Mouse (Mus musculus) heart, adult 2 months (tissue): ENCODE data around the gene Arhgap24. TPM values are rescaled to one million over a fixed set of nuclear protein-coding genes. Genes with fewer than 3 reads are reported as not detected.

Source experiments
- DNase-seq, 2 experiments: peaks; one replicate each; pipeline ENCODE4 v3.0.0; 2021
- H3K27ac ChIP-seq: fragments of 200-600 bp; 2 replicates; pipeline ENCODE4 v1.8.1; 2022
- H3K27me3 ChIP-seq: fragments of 200-500 bp; 2 replicates; pipeline ENCODE4 v1.6.1; 2012; ENCODE audit warnings: mild to moderate bottlenecking, low read length, inconsistent platforms, mixed read lengths; ENCODE audit not compliant: control insufficient read depth, insufficient read depth
- H3K36me3 ChIP-seq: fragments of 200-500 bp; 2 replicates; pipeline ENCODE4 v1.6.1; 2012; ENCODE audit warnings: low read length, inconsistent platforms; ENCODE audit not compliant: control insufficient read depth, insufficient read depth
- H3K4me1 ChIP-seq: fragments of 200-500 bp; 2 replicates; pipeline ENCODE4 v1.6.1; 2011; ENCODE audit warnings: low read length; ENCODE audit not compliant: control insufficient read depth, insufficient read depth
- H3K4me3 ChIP-seq: fragments of 200-600 bp; 2 replicates; pipeline ENCODE4 v1.8.1; 2022
- H3K79me2 ChIP-seq: fragments of 200-500 bp; replicated peaks from 2 replicates; pipeline ENCODE4 v1.6.1; 2012; ENCODE audit warnings: mild to moderate bottlenecking, inconsistent platforms, low read length, moderate library complexity, mixed read lengths; ENCODE audit not compliant: control insufficient read depth, insufficient read depth
- H3K9ac ChIP-seq: fragments of 200-500 bp; 2 replicates; pipeline ENCODE4 v1.6.1; 2012; ENCODE audit warnings: low read depth, mild to moderate bottlenecking, control low read depth, inconsistent platforms, low read length, mixed read lengths
- CTCF ChIP-seq: fragments of 200-600 bp; IDR thresholded peaks from 2 replicates; pipeline ENCODE4 v1.8.1; 2022; ENCODE audit warnings: antibody characterized with exemption, mild to moderate bottlenecking, moderate library complexity
- EP300 ChIP-seq: fragments of 200-500 bp; IDR thresholded peaks from 2 replicates; pipeline ENCODE4 v1.6.1; 2011; ENCODE audit warnings: low read depth, low read length, control low read depth; ENCODE audit not compliant: insufficient read depth
- POLR2A ChIP-seq: fragments of 200-500 bp; IDR thresholded peaks from 2 replicates; pipeline ENCODE4 v1.6.1; 2011; ENCODE audit warnings: mild to moderate bottlenecking, low read depth, low read length, control low read depth; ENCODE audit not compliant: insufficient read depth
- WGBS: fragments of 180-500 bp; shearing (Covaris S2); methylation state at CpG from one replicate; pipeline ENCODE4 v1.1.7; 2018; 5-methylcytosine and 5-hydroxymethylcytosine counted together
- intact Hi-C: fragments of 180-260 bp; cut with DNase I; formaldehyde crosslinking; loops from one replicate; pipeline ENCODE4 v1.15.1; 2025
- polyA plus RNA-seq: library from polyadenylated mRNA; depleted of rRNA; stranded (reverse); fragments of >200 nt; gene quantifications from 2 replicates; pipeline ENCODE4 v1.2.3, GENCODE M21; 2012
- total RNA-seq, 2 experiments: library from RNA; stranded (reverse); gene quantifications; 2 replicates each; pipeline ENCODE4 v1.2.3; 2021

Arhgap24 gene
- total and polyA plus RNA-seq, 3 experiments = 11.9 to 24.6 (median 15.2) TPM

DNA sequence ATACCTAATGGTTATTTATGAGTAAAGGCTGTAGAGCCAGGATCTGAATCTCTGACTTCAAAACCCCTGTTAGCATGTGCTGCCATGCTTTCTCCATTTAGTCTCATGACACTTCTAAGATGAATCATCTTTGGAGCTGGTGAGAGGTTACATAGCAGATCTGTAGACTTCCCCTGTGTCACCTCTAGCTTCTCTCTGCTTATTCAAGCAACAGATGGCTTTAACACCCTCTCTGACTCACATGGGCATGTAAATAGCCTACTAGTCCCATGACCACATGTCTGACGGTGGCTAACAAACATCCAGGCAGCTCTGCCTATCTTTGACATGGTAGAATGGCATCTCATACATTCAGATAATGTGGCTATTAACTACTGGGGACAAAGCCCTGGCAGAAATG lies 39.3 kb downstream of the Arhgap24 start:
- TF ChIP-seq CTCF (no peak), EP300 (no peak), POLR2A (no peak)
- H3K27ac ChIP-seq = no peak overlapping the region
- intact Hi-C loops = no loop called here
- no peaks in the 10 kb centered on the region for H3K36me3 ChIP-seq
- 39% methylated on average over 1 of the region's 1 CpGs for WGBS
- no peak for DNase-seq
- no peaks in the 10 kb centered on the region for H3K79me2 ChIP-seq
- H3K27me3 ChIP-seq = no peaks in the 10 kb centered on the region
- no peaks in the 10 kb centered on the region for H3K4me1 ChIP-seq
- no peak overlapping the region for H3K4me3 ChIP-seq
- H3K9ac ChIP-seq = no peak overlapping the region

DNA sequence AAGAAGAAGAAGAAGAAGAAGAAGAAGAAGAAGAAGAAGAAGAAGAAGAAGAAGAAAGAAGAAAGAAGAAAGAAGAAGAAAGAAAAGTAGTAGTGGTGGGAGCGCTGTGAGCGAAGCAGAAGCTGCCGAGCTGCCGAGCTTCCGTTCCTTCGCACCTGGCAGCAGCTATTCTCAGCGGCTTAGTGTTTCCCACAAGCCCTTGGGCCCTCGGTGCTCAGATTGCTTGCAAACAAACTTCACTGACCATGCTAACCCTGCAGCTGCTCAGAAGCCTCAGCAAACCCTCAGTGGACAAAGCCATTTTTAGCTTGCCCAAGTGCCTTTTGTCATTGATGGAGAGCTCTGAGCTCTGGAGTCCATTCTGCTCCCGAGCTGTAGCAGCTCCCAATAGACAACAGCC lies 54.1 kb downstream of the Arhgap24 start:
- H3K27me3 ChIP-seq = peaks cover 1% of the 10 kb centered on the region; the same call in 1 of the 2 replicates
- H3K9ac ChIP-seq = no peak overlapping the region
- no peak for TF ChIP-seq EP300
- no peak for TF ChIP-seq POLR2A
- no peak overlapping the region for H3K4me3 ChIP-seq
- H3K27ac ChIP-seq = no peak overlapping the region
- intact Hi-C loops = no loop called here
- 66% methylated on average over 9 of the region's 9 CpGs for WGBS
- H3K79me2 ChIP-seq = no peaks in the 10 kb centered on the region
- H3K36me3 ChIP-seq = no peaks in the 10 kb centered on the region
- H3K4me1 ChIP-seq = no peaks in the 10 kb centered on the region
- DNase-seq = no peak

DNA sequence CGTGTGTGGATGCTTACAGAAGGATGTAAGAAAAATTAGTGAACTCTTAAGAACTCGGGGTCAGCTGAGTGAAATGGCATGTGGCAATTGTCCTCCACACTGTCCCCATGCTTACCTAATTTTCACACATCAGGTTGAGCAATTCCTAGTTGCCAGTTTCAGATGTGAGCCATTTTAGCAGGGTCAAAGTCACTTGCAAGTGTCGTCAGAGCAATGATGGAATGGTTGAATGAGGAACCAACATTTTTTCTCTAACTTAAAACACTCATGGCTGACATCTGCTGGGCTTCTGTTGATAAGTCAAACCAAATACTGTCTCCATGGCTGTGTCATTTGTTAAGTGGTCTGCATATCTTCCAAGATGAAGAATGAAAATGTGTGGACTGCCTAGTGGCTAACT lies 56.6 kb downstream of the Arhgap24 start:
- H3K4me1 ChIP-seq = no peaks in the 10 kb centered on the region
- intact Hi-C loops = no loop called here
- no peaks in the 10 kb centered on the region for H3K79me2 ChIP-seq
- no peaks in the 10 kb centered on the region for H3K36me3 ChIP-seq
- H3K9ac ChIP-seq = no peak overlapping the region
- H3K27me3 ChIP-seq = peaks cover 1% of the 10 kb centered on the region; the same call in 1 of the 2 replicates
- TF ChIP-seq POLR2A (no peak), EP300 (no peak), CTCF (no peak)
- DNase-seq = no peak
- 74% methylated on average over 3 of the region's 3 CpGs for WGBS
- no peak overlapping the region for H3K4me3 ChIP-seq
- H3K27ac ChIP-seq = no peak overlapping the region

DNA sequence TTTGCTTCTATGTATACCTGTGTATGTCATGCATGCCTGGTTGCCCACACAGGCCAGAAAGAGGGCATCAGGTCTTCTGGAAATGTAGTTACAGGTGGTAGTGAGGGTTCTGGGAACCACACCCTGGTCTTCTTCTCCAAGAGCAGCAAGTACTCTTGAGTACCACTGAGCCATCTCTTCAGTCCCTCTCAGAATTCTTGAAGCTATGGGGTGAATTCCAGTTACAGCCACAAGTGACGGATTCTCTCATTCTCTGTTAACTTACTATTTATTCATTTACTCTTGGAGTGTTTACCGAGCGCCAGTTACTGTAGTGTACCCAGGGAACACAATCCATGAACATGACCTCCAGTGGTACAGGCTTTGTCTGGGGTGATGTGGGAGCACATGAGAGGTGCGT lies 65.1 kb downstream of the Arhgap24 start:
- Histone ChIP-seq H3K4me1 (no peaks in the 10 kb centered on the region), H3K4me3 (no peak overlapping the region), H3K9ac (no peak overlapping the region), H3K27me3 (no peaks in the 10 kb centered on the region), H3K27ac (no peak overlapping the region), H3K36me3 (no peaks in the 10 kb centered on the region), H3K79me2 (no peaks in the 10 kb centered on the region)
- intact Hi-C loops = no loop called here
- no peak for DNase-seq
- 85% methylated on average over 4 of the region's 4 CpGs for WGBS
- no peak for TF ChIP-seq EP300
- TF ChIP-seq POLR2A = no peak
- TF ChIP-seq CTCF = no peak

DNA sequence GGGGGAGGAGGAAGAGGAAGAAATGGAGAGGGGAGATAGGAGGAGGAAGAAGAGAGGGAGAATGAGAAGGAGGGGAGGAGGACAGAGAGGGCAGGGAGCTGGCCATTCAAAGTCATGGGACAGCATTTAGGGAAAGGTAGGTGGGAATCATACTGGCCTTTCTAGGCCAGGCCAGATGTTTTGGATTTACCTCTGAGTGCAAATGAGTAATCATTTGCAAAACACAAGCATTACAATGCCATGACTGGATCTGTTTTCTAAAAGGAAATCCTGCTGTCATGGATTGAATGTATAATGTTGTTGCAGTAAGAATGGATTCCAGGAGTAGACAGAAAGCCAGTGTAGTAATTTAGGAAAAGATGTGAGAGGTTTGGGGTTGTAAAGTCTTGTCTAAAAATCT lies 66.6 kb downstream of the Arhgap24 start:
- Histone ChIP-seq H3K4me3 (no peak overlapping the region), H3K9ac (no peak overlapping the region), H3K36me3 (no peaks in the 10 kb centered on the region), H3K4me1 (no peaks in the 10 kb centered on the region), H3K27me3 (no peaks in the 10 kb centered on the region), H3K27ac (no peak overlapping the region), H3K79me2 (no peaks in the 10 kb centered on the region)
- DNase-seq = no peak
- TF ChIP-seq EP300 = no peak
- TF ChIP-seq CTCF = no peak
- no peak for TF ChIP-seq POLR2A
- intact Hi-C loops = no loop called here

DNA sequence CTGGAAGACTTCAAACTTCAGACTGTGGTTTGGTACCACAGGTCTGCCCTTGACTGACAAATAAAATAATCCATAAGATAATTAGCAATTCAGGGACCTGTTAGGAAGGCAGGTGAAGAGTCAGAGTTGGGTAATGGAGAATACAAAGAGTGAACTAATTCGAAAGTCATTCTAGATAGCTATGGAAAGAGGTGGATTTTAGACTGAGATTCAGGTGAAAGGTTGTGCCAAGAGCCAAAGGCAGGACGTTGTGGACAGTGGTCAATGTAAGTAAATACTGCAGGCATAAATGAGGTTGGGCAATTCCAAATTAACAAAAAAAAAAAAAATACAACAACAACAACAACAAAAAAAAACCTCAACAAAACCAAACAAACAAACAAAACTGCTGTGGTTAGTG lies 67.2 kb downstream of the Arhgap24 start:
- Histone ChIP-seq H3K27ac (no peak overlapping the region), H3K36me3 (no peaks in the 10 kb centered on the region), H3K4me1 (no peaks in the 10 kb centered on the region), H3K9ac (no peak overlapping the region), H3K27me3 (no peaks in the 10 kb centered on the region), H3K4me3 (no peak overlapping the region), H3K79me2 (no peaks in the 10 kb centered on the region)
- no peak for DNase-seq
- intact Hi-C loops = no loop called here
- TF ChIP-seq POLR2A = no peak
- TF ChIP-seq CTCF = no peak
- no peak for TF ChIP-seq EP300
- 65% methylated on average over 2 of the region's 2 CpGs for WGBS
